Mouse (Mus musculus): Measurements from ENCODE around the gene Fkrp. TPM values are rescaled to one million over a fixed set of nuclear protein-coding genes. Genes with fewer than 3 reads are reported as not detected.
A peak's percentile ranks its signal among the peaks of the same experiment; 100 is the strongest.

The Fkrp gene
- total RNA-seq, 1 experiment from 2014 or later: 11.4 TPM

- ATAC-seq (replicated peaks; ENCODE audit: low read depth, poor library complexity, severe bottlenecking): peak; percentile 64
Measured at GRCm38 (mm10) chr7:16804409-16805028, 12.0 kb downstream of the Fkrp start.

DNA sequence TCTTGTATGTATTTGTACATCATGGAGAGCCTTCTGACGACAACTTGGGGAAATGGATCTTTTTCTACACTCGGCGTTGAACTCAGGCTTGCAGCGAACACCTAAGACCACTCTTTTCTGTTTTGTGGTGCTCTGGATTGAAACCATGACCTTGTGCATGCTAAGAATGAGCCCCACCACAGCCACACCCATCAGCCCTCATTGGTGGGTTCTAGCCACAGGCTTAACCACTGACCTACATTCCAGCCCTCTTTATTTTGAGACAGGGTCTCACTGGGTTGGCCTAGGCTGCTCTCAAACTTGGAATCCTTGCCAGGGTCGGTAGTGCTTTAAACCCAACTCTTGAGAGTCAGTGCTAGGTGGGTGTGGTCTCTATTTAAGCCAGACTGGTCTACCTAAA, 21.6 kb downstream of the Fkrp start:
- no peak for ATAC-seq (replicated peaks; ENCODE audit: low read depth, poor library complexity, severe bottlenecking)

DNA sequence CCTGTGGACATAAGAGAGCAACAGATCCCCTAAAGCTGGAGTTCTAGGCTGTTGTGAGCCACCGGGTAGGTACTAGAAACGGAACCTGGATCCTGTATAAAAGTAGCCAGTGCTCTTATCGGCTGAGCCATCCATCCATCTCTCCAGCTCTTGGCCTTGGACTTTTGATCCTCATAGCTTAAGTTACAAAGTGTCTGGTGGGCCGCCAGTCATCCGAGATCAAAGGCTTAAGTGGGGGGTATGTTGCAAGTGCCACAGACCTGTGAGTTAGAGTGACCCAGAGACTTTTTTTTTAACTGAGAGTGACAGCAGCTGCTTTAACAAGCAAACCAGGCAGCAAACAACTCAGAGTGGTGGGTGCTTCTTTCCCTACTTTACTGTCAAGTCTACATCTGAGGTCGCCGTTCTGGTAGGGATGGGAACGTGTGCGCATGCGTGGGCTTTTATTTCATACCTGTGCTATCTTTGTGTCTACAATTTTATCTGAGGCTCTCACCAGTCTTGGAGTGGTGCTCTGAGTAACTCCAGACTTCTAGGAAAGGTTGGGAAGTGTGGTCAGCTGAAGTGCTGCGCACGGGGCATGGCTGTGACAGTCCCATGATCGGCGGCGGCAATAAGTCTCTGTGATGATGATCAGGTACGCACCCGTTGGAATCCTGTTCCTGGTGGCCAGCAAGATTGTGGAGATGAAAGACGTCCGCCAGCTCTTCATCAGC, 23.4 kb downstream of the Fkrp start:
- no peak for ATAC-seq (replicated peaks; ENCODE audit: low read depth, poor library complexity, severe bottlenecking)

DNA sequence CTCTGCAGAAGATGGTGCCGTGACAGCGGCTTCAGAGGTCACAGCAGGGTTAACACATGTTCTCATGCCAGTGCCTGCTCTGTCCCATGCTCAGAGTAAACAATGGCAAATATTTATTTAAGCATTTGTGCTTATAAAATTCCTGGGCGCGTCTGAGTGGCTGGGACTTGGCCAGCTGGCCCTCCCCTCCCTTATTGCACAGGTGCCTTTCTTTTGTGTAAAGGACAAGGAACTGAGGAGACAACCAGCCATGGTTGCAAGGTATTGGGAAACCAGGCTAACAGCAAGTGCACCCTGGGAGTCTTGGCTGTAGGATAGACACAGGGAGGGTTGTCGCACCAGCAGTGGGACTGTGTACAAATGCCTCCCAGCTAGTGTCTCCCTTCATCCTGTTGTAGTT, 24.2 kb downstream of the Fkrp start:
- ATAC-seq (replicated peaks; ENCODE audit: low read depth, poor library complexity, severe bottlenecking): no peak

GRCm38 (mm10) chr7:16785541-16786083, 30.9 kb downstream of the Fkrp start:
- no peak for ATAC-seq (replicated peaks; ENCODE audit: low read depth, poor library complexity, severe bottlenecking)

DNA sequence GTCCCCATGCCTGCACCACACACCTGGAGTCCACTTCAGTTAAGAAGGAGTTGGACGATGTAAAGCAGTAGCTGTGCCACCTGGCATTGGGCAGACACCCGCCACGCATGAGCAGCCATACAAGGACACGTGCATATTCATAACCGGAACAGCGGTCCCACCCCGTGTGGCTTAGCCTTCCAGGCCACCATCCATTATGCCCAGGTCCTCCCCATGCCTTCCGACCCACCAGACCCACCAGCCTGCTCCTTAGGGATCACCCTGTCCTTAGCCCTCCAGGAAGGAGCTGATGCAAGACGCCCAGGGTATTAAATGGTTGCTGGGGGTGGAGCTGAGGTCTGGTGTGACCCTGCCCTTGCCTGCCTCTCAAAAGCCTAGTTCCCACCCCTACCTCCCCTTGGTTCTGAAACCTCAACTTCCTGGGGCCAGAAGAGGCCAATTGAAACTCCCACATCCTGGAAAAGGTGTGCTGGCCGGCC, 32.0 kb downstream of the Fkrp start:
- ATAC-seq (replicated peaks; ENCODE audit: low read depth, poor library complexity, severe bottlenecking): no peak

DNA sequence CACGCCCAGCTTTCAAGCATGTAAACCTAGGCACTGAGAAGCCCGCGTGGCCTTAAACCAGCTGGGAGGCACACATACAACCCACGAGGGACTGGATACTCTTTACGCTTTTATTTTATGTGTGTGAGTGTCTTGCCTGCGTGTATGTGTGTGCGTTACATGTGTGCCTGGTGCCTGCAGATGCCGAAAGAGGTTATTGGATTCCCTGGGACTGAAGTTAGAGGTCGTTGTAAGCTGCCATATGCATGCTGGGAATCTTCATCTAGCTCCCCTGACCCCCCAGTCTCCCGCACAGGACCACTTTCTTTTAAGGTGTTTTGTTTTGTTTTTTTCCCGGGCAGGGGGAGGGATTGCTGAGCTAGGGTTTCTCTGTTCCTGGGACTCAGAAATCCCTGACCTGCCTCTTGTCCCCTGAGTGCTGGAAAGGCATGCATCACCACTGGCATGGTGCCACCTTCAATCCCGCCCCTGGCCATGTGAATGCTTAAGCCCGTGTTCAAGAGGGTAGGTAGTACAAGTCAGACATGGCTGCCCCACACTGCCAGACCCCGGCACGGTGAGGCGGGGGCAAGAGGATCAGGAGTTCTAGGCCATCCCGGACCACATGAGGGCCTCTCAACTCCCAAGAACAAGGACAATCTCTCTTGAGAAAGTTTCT, 32.6 kb downstream of the Fkrp start:
- no peak for ATAC-seq (replicated peaks; ENCODE audit: low read depth, poor library complexity, severe bottlenecking)

GRCm38 (mm10) chr7:16783224-16783688, 33.3 kb downstream of the Fkrp start:
- peak; percentile 23 for ATAC-seq (replicated peaks; ENCODE audit: low read depth, poor library complexity, severe bottlenecking)

DNA sequence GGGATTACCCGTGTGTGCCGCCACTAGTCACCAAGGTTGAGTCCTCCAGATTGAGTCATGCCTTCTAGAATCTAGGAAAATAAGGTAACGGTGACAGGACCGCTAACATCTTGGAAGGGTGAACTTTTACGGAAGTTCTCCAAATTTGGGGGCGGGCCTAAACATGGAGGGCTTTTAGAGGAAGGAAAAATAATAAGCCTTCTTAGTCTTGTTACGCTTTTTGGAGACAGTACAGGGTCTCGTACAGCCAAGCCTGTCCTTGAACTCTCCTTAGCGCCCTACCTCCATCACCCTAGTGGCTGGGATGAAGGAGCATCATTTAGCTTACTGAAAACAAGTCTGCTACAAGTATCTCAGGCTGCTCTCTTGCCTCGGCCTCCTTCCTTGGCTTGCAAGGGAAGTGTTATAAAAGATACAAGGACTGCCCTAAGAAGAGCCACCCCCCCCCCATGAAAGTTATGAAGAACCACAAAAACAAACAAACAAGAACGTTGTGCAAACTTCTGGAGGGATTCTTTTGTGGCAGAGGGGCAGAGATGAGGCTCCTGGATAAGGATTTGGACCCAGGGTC, 33.9 kb downstream of the Fkrp start:
- ATAC-seq (replicated peaks; ENCODE audit: low read depth, poor library complexity, severe bottlenecking): peak; percentile 14

- peak; percentile 2; the same call in 1 of the 2 replicates for ATAC-seq (replicated peaks; ENCODE audit: low read depth, poor library complexity, severe bottlenecking)
Measured at GRCm38 (mm10) chr7:16781816-16782554, 34.5 kb downstream of the Fkrp start.

GRCm38 (mm10) chr7:16781555-16781815, 35.0 kb downstream of the Fkrp start:
- no peak for ATAC-seq (replicated peaks; ENCODE audit: low read depth, poor library complexity, severe bottlenecking)

GRCm38 (mm10) chr7:16780825-16781554, 35.5 kb downstream of the Fkrp start, which contains the start of gene Slc1a5:
TSS of gene Slc1a5 (plus strand) at chr7:16781340.
- peak; percentile 82 for ATAC-seq (replicated peaks; ENCODE audit: low read depth, poor library complexity, severe bottlenecking)

DNA sequence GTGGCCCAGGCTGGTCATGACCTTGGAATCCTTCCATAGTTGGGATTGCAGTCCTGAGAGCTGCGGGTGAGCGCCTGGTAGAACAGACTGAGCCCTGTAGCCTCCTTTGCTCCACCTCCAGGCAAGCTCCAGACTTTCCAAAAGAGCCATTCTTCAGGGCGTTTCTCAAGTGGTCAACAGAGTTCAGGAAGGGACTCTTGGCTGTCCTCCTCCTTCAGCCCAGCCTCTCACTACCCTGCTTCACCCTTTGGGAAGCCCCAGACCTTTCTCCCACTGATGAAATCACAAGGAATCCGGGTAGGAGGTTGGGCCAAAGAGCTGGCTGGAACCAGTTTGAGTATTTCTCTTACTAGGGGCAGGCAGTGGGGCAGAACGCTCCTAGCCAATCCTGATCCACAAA, 36.5 kb downstream of the Fkrp start:
- no peak for ATAC-seq (replicated peaks; ENCODE audit: low read depth, poor library complexity, severe bottlenecking)

DNA sequence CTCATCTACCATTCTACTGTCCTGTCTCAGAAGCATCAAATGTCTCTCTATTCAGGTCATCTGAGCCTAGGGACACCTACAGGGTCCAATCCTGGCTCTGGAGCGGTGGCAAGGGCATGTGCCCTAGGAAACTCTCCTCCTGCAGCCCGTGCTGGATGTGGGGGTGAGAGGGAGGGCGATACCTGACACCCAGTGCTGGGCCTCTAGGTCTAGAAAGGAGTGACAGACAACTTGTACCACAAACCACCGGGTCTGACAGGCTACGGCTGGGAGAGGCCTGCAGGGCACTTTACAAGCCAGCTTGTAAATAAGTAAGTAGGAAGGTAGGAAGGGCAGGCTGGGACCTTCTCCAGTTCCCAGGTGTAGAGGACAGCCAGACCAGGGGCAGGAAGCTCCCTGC, 40.6 kb downstream of the Fkrp start:
- ATAC-seq (replicated peaks; ENCODE audit: low read depth, poor library complexity, severe bottlenecking): no peak

- ATAC-seq (replicated peaks; ENCODE audit: low read depth, poor library complexity, severe bottlenecking): no peak
Measured at GRCm38 (mm10) chr7:16766443-16766842, 50.1 kb downstream of the Fkrp start.

- no peak for ATAC-seq (replicated peaks; ENCODE audit: low read depth, poor library complexity, severe bottlenecking)
Measured at GRCm38 (mm10) chr7:16763463-16764218, 52.9 kb downstream of the Fkrp start.

DNA sequence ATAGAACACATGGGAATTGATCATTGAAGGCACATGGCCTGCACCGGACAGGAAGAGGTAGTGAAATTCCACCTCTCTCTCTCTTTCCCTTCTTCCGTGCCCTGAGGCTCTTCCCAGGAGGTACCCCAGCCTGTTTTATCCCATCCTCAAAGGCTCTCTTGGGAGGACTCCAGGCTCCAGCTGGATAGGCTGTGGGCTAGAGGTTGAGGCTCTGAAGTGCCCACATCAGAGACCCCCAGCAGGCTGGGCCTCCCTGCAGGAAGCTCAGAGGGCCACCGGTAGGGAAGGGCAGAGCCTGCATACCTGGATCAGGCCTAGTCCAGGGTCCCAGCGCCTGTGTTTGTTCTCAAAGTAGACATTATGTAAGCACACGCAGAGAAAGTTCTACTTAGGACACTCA, 54.9 kb downstream of the Fkrp start:
- ATAC-seq (replicated peaks; ENCODE audit: low read depth, poor library complexity, severe bottlenecking): no peak

DNA sequence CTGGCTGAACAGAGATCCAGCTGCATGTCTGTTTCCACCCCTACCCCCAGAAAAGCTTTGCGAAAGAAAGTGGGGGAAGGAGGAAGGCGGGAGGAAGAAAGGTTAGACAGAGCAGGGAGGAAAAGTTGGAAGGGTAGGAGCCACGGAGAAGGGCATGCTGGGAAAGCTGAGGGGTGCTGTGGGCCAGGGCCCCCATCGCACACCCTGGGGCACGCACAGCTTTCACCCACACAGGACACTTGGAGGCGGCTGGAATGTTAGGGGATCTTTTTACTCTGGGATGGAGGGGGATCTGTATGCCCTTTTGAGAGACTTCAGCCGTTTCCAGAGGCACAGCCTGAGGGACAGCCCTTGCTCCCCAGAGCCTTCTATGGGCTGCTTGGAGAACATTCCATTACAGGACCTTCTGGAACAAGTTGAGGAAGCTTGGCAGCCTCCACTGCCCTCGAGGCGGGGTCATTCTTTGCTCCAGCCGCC, 55.5 kb downstream of the Fkrp start:
- ATAC-seq (replicated peaks; ENCODE audit: low read depth, poor library complexity, severe bottlenecking): no peak
